Mouse (Mus musculus): Measurements from ENCODE around the gene Usp6nl. TPM values are rescaled to one million over a fixed set of nuclear protein-coding genes. Genes with fewer than 3 reads are reported as not detected.

Gene Usp6nl
- total RNA-seq, 2 experiments from 2014 or later: 3.5 to 3.6 TPM

- intact Hi-C loops (cut with DNase I): loop anchor here (1.0 to 2.0 kb wide), 2 partner anchors 185 to 213 kb away; no protein-coding TSS in a partner anchor
- DNase-seq: peak; percentile 56
Observed at GRCm38 (mm10) chr2:6405059-6406033, 82.9 kb downstream of the Usp6nl start.

GRCm38 (mm10) chr2:6407711-6408110 is 85.2 kb downstream of the Usp6nl start:
- no peak for DNase-seq
- intact Hi-C loops (cut with DNase I): loop anchor here (2.0 kb wide), 1 partner anchor 215 kb away; no protein-coding TSS in a partner anchor

- intact Hi-C loops (cut with DNase I): no loop called here
Observed at GRCm38 (mm10) chr2:6412645-6413044, 90.2 kb downstream of the Usp6nl start.

GRCm38 (mm10) chr2:6413723-6414122 is 91.3 kb downstream of the Usp6nl start:
- intact Hi-C loops (cut with DNase I): no loop called here
- no peak for DNase-seq

More at GRCm38 (mm10) chr2:6412645-6413044, 90.2 kb downstream of the Usp6nl start:
- DNase-seq: no peak

GRCm38 (mm10) chr2:6414400-6414799 is 91.9 kb downstream of the Usp6nl start:
- intact Hi-C loops (cut with DNase I): no loop called here
- no peak for DNase-seq

- no peak for DNase-seq
- intact Hi-C loops (cut with DNase I): no loop called here
Observed at GRCm38 (mm10) chr2:6417158-6417557, 94.7 kb downstream of the Usp6nl start.

GRCm38 (mm10) chr2:6423661-6424550 is 101.4 kb downstream of the Usp6nl start:
- intact Hi-C loops (cut with DNase I): no loop called here
- no peak for DNase-seq

GRCm38 (mm10) chr2:6424851-6425250 is 102.4 kb downstream of the Usp6nl start:
- intact Hi-C loops (cut with DNase I): no loop called here
- DNase-seq: no peak

- intact Hi-C loops (cut with DNase I): no loop called here
- peak in 1 of 2 experiments; percentile 23 for DNase-seq
Observed at GRCm38 (mm10) chr2:6436085-6436950, 113.9 kb downstream of the Usp6nl start.

- no peak for DNase-seq
- intact Hi-C loops (cut with DNase I): no loop called here
Observed at GRCm38 (mm10) chr2:6441688-6442087, 119.2 kb downstream of the Usp6nl start.

GRCm38 (mm10) chr2:6442302-6442701 is 119.8 kb downstream of the Usp6nl start:
- intact Hi-C loops (cut with DNase I): no loop called here
- DNase-seq: no peak

- intact Hi-C loops (cut with DNase I): no loop called here
- no peak for DNase-seq
Observed at GRCm38 (mm10) chr2:6444015-6444414, 121.5 kb downstream of the Usp6nl start.

- no peak for DNase-seq
- intact Hi-C loops (cut with DNase I): no loop called here
Observed at GRCm38 (mm10) chr2:6444723-6445169, 122.3 kb downstream of the Usp6nl start.

GRCm38 (mm10) chr2:6445858-6446257 is 123.4 kb downstream of the Usp6nl start:
- intact Hi-C loops (cut with DNase I): no loop called here
- no peak for DNase-seq

- intact Hi-C loops (cut with DNase I): no loop called here
- no peak for DNase-seq
Observed at GRCm38 (mm10) chr2:6448880-6449279, 126.4 kb downstream of the Usp6nl start.

GRCm38 (mm10) chr2:6449656-6450055 is 127.2 kb downstream of the Usp6nl start:
- intact Hi-C loops (cut with DNase I): no loop called here

GRCm38 (mm10) chr2:6450544-6450943 is 128.1 kb downstream of the Usp6nl start:
- DNase-seq: no peak
- intact Hi-C loops (cut with DNase I): no loop called here

More at GRCm38 (mm10) chr2:6449656-6450055, 127.2 kb downstream of the Usp6nl start:
- no peak for DNase-seq

- no peak for DNase-seq
- intact Hi-C loops (cut with DNase I): no loop called here
Observed at GRCm38 (mm10) chr2:6454941-6455516, 132.6 kb downstream of the Usp6nl start.

- DNase-seq: no peak
- intact Hi-C loops (cut with DNase I): no loop called here
Observed at GRCm38 (mm10) chr2:6459282-6460047, 137.0 kb downstream of the Usp6nl start.

Measured in gastrocnemius, postnatal 36 days (tissue).